Mouse (Mus musculus): ENCODE data around the gene Ltc4s. TPM values are rescaled to one million over a fixed set of nuclear protein-coding genes. Genes with fewer than 3 reads are reported as not detected.

Ltc4s gene
- total RNA-seq, 2 experiments from 2014 or later: 11.3 to 11.4 TPM

- peak; percentile 66 to 84 for DNase-seq (ENCODE audit: extremely low spot score in 1 of 2, low spot score in 2 of 2)
- intact Hi-C loops (cut with DNase I): no loop called here
These were observed 27.8 kb downstream of the Ltc4s start, which contains the start of the genes Sqstm1 and Mgat4b for GRCm38 (mm10) chr11:50210505-50211151. TSS of gene Sqstm1 (minus strand) at chr11:50210827. TSS of gene Mgat4b (plus strand) at chr11:50210890.

GRCm38 (mm10) chr11:50210101-50210504, 28.3 kb downstream of the Ltc4s start:
- intact Hi-C loops (cut with DNase I): no loop called here
- peak; percentile 90 to 97 for DNase-seq (ENCODE audit: extremely low spot score in 1 of 2, low spot score in 2 of 2)

- intact Hi-C loops (cut with DNase I): no loop called here
These were observed 30.4 kb downstream of the Ltc4s start for GRCm38 (mm10) chr11:50208039-50208438.

GRCm38 (mm10) chr11:50207344-50207743, 31.1 kb downstream of the Ltc4s start:
- intact Hi-C loops (cut with DNase I): no loop called here
- DNase-seq (ENCODE audit: extremely low spot score in 1 of 2, low spot score in 2 of 2): no peak

More at GRCm38 (mm10) chr11:50208039-50208438, 30.4 kb downstream of the Ltc4s start:
- DNase-seq (ENCODE audit: extremely low spot score in 1 of 2, low spot score in 2 of 2): no peak

- DNase-seq (ENCODE audit: extremely low spot score in 1 of 2, low spot score in 2 of 2): no peak
- intact Hi-C loops (cut with DNase I): no loop called here
These were observed 32.4 kb downstream of the Ltc4s start for GRCm38 (mm10) chr11:50206037-50206436.

GRCm38 (mm10) chr11:50205434-50205833, 33.0 kb downstream of the Ltc4s start:
- no peak for DNase-seq (ENCODE audit: extremely low spot score in 1 of 2, low spot score in 2 of 2)
- intact Hi-C loops (cut with DNase I): no loop called here

- intact Hi-C loops (cut with DNase I): no loop called here
These were observed 35.1 kb downstream of the Ltc4s start for GRCm38 (mm10) chr11:50203302-50203827.

GRCm38 (mm10) chr11:50201590-50201989, 36.8 kb downstream of the Ltc4s start:
- intact Hi-C loops (cut with DNase I): no loop called here
- no peak for DNase-seq (ENCODE audit: extremely low spot score in 1 of 2, low spot score in 2 of 2)

More at GRCm38 (mm10) chr11:50203302-50203827, 35.1 kb downstream of the Ltc4s start:
- DNase-seq (ENCODE audit: extremely low spot score in 1 of 2, low spot score in 2 of 2): no peak

- intact Hi-C loops (cut with DNase I): no loop called here
- no peak for DNase-seq (ENCODE audit: extremely low spot score in 1 of 2, low spot score in 2 of 2)
These were observed 37.8 kb downstream of the Ltc4s start for GRCm38 (mm10) chr11:50200613-50201012.

GRCm38 (mm10) chr11:50198916-50199315, 39.5 kb downstream of the Ltc4s start:
- DNase-seq (ENCODE audit: extremely low spot score in 1 of 2, low spot score in 2 of 2): no peak
- intact Hi-C loops (cut with DNase I): no loop called here

GRCm38 (mm10) chr11:50198219-50198846, 40.1 kb downstream of the Ltc4s start:
- intact Hi-C loops (cut with DNase I): no loop called here
- no peak for DNase-seq (ENCODE audit: extremely low spot score in 1 of 2, low spot score in 2 of 2)

- intact Hi-C loops (cut with DNase I): no loop called here
- DNase-seq (ENCODE audit: extremely low spot score in 1 of 2, low spot score in 2 of 2): no peak
These were observed 40.9 kb downstream of the Ltc4s start for GRCm38 (mm10) chr11:50197500-50197899.

- intact Hi-C loops (cut with DNase I): no loop called here
These were observed 43.6 kb downstream of the Ltc4s start for GRCm38 (mm10) chr11:50194793-50195192.

GRCm38 (mm10) chr11:50194070-50194469, 44.3 kb downstream of the Ltc4s start:
- DNase-seq (ENCODE audit: extremely low spot score in 1 of 2, low spot score in 2 of 2): no peak
- intact Hi-C loops (cut with DNase I): no loop called here

More at GRCm38 (mm10) chr11:50194793-50195192, 43.6 kb downstream of the Ltc4s start:
- DNase-seq (ENCODE audit: extremely low spot score in 1 of 2, low spot score in 2 of 2): no peak

GRCm38 (mm10) chr11:50192278-50192677, 46.1 kb downstream of the Ltc4s start:
- intact Hi-C loops (cut with DNase I): no loop called here
- DNase-seq (ENCODE audit: extremely low spot score in 1 of 2, low spot score in 2 of 2): no peak

- intact Hi-C loops (cut with DNase I): no loop called here
- DNase-seq (ENCODE audit: extremely low spot score in 1 of 2, low spot score in 2 of 2): no peak
These were observed 48.1 kb downstream of the Ltc4s start for GRCm38 (mm10) chr11:50190362-50190761.

- intact Hi-C loops (cut with DNase I): no loop called here
- DNase-seq (ENCODE audit: extremely low spot score in 1 of 2, low spot score in 2 of 2): no peak
These were observed 49.7 kb downstream of the Ltc4s start for GRCm38 (mm10) chr11:50188682-50189081.
